Mouse (Mus musculus) left cerebral cortex, adult 11 months (tissue): ENCODE measurements around the gene Tmem183a.

ENCODE experiments used
- DNase-seq: peaks from one replicate; pipeline ENCODE4 v3.0.0; 2022; ENCODE audit warnings: low spot score

Tmem183a gene

DNA sequence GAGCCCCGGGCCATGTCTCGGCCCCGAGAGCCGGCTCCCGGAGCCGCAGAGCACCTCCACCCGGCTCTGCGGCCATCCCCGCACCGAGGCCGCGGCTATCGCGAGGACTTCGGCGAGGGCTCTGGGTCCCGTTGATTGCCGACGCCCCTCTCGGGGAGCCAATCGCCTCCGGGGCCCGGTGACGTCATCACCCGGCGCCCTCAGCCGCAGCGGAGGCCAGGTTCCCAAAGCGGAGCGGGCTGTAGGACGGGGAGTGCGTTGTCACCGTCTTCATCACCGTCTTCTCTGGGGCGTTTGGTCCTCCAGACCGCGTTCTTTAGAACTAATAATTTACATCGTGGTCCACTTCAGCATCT, at the start of gene Tmem183a:
TSS of gene Tmem183a (minus strand) at position 123 of the 356 bp plus-strand sequence.
- peak; percentile 89 for DNase-seq

DNA sequence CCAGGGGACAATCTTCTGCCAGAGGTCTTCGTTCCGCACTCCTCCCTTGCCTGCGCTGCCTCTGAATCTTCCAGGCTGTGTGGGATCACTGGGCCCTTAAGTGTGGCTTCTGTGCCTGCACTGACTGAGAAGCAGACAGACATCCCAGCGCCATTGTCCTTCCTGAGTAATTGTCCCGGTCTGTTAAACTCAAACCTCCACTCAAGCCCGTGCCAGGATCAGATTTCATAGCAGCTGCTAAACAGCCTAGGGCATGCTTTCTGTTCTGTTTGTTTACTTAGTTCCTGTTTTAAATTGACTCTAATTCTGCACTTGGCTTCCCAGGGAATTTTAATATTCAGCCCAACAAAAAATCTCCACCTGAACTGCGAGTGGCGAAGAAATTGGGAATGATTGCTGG, 46.3 kb upstream of the Tmem183a start:
- DNase-seq: no peak

DNA sequence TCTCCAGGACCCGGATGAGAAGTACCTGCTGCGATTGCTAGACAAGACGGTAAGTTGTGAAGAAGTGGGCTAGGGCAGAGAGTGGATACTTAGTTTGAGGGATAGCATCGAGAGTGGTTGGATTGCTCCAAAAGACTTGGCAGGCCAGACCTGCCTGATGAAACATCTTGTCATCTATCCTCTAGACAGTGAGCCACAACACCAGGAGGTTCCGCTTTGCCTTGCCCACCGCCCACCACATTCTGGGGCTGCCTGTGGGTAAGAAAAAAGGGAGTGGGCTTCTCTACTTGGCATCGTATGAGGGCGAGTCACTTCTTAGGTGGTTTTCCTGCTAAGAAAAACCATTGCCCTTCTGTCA, 44.6 kb upstream of the Tmem183a start:
- no peak for DNase-seq

DNA sequence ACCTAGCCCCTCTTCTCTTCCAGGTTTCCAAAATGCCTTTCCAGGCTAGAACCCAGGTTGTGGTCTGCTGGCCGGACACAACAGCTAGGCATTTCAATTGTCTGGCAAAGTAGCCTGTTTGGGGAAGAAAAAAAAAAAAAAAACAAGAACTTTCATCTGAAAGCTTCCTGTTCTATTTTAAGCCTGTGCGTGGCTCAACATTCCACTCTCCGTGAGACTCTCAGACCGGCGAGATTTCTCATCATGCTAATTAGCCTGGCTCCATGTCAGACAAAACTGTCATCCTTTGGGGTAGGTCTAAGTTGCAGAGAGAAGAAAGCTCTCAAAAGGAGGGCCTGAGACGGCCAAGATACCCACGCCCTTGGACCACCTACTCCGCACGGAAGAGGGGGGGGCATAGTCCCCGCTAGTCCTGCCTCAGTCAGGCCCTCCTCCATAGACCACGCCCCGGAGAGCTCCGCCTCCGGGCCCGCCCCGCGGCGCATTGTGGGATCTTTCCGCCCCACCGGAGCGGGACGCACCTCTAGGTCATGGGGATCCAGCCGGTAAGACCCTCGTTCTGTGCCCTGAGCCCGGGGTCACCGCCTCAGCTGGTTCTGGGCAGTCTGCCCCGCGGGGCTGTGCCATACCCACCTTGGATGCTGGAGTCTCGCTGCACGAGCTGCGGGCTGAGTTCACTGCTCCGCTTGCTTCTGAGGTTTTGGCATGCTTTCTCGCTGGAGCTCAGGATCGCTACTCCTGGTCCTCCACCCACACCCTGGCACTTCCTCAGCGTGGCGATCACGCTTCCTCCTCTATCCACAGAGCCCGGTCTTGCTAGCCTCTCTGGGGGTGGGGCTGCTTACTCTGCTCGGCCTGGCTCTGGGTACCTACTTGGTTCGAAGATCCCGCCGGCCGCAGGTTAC, 44.0 kb upstream of the Tmem183a start, which contains the start of gene Cyb5r1:
TSS of gene Cyb5r1 (plus strand) at position 51 of the 905 bp plus-strand sequence.
- peak; percentile 51 for DNase-seq

DNA sequence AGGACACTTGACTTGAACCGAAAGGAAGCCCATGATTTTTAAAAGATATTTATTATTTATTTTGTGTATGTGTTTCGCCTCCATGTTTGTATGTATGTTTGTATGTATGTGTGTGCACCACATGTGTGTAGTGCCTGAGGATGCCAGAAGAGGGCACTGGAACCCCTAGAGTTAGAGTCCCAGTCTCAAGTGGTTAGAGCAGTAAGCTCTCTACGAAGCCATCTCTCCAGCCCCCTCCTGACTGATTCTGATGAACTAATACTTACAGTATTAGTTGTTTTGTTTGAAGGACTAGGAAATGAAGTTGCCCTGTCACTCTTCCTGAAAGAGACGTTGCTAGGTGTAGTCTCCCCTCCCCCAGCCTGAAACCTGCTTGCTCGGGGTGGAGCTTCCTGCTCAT, 38.0 kb upstream of the Tmem183a start:
- DNase-seq: no peak

DNA sequence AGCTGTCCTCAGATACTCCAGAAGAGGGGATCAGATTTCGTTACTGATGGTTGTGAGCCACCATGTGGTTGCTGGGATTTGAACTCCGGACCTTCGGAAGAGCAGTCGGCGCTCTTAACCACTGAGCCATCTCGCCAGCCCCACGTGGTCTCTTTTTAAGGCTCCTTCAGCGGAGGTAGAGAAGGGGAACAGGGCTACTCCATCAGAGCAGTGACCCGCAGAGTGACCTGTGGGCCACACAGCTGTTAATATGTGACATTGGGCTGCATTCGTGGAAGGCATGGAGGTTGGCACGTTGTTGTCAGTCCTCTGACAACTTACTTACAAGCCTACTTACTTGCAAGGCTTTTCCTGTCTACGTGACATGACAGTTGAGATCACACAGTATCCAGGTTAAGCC, 36.4 kb upstream of the Tmem183a start:
- DNase-seq: no peak

DNA sequence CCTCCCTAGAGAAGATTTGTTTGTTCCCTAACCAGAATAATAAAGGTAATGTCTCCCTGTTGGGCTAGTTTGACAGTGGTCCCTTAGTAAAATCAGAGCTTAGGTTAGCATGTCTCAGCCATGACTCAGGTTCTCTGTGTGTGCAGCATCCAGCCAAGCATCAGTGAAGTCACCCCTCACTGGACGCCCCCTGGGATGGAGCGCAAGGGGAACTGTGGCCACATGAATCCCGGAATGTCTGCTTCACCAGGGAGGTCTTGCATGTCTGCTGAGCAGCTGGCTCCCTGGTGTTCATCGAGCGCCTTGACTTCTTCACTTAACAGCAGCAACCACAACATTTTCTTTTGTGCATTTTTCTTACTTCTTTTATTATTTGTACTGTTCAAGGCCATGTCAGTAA, 32.0 kb upstream of the Tmem183a start:
- no peak for DNase-seq

DNA sequence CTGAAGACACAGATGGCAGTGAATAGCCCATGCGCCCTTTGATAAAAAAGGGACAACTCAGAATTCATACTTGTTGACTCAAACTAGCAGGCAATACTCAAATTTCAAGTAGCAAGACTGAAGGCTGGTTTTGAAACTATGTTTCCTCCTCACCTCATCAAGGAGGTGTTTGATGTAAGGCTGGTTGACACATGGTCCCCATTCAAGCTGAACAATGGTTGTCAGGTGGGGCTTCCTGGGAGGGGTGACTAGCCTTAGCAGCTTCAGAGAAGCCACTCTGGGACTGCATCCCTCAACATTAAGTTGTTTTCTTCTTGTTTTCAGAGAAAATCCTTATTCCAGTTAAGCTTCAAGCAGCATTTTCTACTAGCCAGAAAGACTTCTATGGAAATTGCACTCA, 23.9 kb upstream of the Tmem183a start, which contains the start of gene 4933406M09Rik:
TSS of gene 4933406M09Rik (plus strand) at position 275 of the 400 bp plus-strand sequence.
- no peak for DNase-seq

DNA sequence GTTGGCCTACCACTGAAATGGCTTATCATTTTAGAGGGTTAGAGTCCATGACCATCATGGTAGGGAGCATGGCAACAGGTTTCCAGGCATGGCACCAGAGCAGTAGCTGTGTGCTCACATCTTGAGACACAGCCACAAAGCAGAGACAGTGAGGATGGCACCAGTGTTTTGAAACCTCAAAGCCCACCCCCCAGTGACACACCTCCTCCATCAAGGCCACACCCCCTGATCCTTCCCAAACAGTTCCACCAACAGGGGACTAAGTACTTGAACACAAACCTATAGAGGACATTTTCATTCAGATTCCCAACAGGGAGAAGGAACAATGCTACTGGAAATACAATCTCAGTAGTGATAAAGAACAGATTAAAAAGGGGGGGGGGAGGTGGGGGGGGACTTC, 23.4 kb upstream of the Tmem183a start:
- no peak for DNase-seq

DNA sequence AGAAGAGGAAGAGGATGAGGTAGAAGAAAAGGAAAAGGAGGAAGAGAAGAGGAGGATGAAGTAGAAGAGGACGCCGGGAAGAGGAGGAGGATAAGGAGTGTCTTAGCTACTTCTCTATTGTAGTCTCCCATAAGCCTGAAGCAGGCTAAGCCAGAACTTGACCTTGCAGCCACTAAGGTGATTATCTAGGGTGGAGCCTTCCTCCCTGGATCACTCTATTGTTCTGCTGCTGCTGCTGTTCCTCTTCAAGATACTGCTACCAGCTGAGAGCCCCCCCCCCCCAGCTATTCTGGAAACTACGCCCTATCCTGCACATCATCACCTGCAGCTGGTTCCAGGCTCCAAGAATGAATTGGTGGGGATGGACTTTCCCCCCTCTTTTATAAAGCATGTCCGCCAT, 22.8 kb upstream of the Tmem183a start:
- no peak for DNase-seq

DNA sequence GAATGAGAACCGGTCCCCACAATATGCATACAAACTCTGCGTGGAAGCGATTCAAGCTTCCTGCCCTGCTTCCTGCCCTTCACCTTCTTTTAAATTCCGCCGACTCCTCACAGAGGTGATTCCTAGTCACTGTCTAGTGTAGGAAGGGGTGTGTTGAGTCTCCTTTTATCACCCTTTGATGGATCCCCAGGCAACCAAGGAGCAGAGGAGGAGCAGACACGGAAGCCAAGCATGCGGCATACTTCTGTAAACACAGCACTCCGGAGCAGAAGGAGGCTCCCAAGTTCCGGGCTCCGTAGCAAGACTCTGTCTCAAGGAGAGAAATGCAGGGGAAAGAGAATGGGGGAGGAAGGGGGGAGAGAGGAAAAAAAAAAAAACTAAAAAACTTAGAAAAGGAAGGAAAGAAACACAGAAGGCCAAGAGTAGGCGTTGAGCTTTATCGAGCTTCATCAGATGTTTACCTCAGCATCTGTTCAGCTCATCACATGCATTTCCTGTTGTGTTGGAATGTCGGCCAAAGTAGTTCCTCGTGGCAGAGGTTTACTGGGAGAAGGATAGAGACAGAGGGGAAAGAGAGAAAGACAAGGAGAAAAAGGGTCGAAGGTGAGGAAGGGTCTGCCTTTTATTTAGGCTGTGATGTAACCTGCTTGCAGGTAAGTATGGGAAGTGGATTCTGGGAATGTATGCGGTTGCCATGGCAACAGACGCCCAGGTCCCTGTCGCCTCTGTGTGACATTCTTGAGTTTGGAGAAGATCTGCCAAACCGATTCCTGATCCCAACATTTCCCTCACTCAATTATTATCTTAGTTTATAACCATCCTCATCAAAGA, 20.2 kb upstream of the Tmem183a start:
- no peak for DNase-seq

DNA sequence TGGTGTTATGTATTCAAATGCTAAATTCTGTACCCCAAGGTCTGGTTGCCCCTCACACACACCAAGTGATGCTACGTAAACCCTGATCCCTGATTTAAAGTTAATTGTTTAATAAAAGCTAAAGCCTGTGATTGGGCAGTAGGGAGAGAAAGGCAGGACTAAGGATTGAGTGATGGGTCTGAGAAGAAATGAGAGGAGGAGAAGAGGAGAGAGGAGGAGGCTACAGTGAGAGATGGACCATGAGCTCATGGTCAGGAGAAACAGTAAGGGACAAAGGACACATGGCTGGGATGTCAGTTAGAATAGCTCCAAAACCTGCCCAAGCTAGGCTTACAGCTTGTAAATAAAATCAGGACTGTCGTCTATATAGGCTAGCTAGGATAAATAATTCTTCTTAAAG, 19.3 kb upstream of the Tmem183a start:
- no peak for DNase-seq

DNA sequence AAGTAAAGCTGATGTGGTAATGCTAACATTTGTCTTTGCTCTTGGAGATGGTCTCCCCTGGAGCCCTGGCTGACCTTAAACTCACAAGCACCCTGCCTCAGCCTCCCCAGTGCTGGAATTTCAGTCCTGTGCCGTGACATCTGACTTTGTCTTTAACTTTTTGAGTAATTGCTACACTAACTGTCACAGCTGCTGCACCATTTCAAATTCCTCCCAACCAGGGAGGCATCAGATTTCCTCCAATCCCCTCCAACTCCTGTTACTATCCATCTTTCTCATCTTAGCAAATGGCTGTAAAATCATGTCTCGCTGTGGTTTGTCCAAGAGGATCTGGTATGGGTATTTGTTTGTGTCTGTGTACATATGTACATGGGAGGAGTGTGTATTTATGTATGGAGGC, 12.3 kb upstream of the Tmem183a start:
- DNase-seq: no peak

DNA sequence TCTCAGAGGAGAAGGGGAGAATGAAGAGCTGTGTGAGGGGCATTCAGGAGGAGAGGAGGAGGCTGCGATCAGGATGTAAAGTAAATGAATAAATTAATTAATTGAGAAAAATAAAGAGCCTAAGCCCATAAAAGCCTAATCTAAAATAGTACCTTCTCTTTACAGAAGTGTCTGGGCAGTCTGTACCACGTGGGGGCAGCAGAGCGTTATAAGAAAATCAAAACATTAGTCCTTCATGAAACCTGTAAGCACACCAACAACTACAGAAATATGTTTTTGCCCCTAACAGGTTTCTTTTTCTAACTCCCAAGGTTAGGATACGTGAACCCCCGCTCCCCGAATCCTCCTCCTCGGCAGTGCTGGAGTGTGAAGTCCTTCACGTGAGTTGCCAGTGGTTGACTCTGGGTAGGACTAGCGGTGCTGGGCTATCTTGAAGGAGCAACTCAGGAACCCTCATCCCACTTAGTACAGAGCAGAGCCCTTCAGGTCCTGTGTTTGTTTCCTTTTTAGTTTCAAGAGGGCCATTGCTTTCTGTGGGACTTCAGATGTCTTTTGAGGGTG, 7.1 kb upstream of the Tmem183a start:
- no peak for DNase-seq

DNA sequence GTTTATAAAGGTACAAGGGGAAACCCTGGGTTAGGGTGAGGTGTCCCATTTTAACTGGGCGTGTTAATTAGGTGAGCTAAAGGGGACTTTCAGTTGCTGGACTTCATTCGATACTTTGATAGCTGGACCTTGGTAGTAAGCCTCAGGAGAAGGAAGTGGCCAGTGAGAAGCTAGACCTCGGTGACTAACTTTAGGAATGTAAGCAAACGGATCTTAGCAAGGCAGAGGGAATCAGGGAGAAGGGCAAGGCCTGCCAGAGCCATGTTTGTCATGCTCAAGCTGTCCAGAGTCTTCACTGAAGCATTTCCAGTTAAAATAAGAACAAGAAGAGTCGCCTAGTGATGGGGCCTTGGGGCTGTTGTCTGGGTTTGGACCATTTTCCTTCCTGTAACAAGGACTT, 3.7 kb upstream of the Tmem183a start:
- no peak for DNase-seq

DNA sequence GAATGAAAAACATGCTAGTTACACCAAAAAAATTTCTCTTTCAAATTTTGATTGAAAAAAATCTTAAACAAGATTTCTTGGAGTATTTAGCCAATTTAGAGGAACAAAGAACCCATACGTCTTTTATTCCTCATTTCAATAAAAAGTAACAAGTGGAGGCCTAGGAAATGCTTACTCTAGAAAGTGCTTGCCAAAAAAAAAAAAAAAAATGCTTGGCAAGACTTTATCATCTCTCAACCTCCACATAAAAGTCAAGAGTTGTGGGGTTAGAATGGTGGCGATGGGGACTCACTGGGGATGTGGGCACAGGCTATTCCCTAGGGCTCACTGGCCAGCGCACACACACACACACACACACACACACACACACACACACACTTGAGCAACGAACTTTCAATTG, 1.4 kb upstream of the Tmem183a start:
- no peak for DNase-seq

DNA sequence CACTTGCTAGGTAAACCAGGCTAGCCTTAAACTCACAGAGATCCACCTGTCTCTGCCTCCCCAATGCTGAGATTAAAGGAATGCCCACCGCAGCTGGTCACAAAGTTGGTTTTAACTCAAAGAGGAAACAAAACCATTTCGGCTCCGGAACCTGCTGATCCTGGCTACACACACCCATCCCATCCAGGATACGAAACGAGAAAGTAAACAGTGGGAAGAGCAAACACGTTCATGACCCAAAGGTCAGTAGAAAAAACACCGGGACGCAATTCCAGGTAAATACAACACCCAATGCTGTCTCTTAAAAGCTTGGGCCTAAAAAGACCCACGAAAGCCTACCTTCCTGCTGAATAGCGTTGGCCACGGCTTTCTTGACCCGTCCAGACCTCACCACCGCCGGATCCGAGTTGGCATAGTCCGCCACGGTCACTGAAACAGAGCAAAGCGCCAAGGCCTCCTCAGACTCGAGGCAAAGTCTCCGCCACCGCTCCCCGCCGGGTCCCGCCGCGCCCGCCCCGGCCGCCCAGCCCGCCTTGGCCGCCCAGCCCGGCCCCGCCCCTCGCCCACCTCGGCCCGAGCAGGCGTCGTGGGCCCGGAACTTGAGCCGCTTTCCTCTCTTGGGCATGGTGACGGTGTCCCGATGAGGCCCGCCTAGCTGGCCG, 453 bp downstream of the Tmem183a start:
- DNase-seq: no peak

DNA sequence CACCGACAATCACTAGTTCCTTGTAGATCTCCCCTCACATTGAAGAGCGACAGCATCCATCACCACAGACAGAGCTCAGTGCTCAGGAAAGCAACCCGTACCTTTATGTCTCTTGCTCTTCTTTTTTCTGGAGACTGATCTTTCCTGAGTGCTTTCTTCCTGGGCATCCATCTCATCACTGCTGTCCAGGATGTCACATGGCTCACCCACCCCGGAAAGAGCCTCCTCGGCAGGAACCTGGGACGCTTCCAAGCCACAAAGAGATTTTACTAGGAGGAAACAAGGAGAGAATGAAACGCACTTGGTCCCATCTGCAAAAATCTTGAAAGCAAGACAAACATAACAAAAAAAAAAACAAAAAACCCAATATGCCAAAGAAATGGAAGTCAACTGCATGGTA, 1.1 kb downstream of the Tmem183a start:
- no peak for DNase-seq

DNA sequence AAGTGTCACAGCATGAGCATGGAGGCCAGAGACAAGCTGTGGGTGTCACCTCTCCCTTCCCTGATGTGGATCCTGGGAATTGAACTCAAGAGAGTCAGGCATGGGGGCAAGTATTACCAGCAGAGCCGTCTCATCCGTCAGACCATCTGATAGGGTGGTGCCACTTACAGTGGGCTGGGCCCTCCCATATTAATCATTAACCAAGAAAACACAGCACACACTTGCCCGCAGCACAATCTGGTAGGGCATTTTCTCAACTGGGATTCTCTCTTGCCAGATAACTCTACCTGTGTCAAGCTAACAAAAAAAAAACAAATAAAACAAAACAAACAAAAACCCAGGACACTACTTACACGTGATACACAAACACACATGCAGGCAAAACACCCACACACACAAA, 4.3 kb downstream of the Tmem183a start:
- DNase-seq: no peak

DNA sequence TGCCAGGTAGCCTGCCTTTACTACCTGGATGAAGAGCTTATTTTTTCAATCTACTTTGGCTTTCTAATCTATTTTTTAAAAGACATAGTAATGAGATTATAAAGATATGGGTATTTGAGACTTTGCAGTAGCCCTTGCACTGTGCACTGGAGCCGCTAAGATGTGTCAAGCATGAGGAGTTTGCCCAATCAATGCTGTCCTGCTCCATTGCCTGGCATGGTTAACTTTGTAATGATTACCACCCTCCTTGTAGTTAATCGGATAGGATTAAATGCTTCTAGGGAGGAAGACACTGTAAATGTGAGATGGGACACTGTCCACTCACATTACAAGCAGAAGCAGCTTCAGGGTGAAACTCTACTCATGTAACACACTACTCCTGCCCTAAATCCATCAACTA, 8.5 kb downstream of the Tmem183a start:
- no peak for DNase-seq

DNA sequence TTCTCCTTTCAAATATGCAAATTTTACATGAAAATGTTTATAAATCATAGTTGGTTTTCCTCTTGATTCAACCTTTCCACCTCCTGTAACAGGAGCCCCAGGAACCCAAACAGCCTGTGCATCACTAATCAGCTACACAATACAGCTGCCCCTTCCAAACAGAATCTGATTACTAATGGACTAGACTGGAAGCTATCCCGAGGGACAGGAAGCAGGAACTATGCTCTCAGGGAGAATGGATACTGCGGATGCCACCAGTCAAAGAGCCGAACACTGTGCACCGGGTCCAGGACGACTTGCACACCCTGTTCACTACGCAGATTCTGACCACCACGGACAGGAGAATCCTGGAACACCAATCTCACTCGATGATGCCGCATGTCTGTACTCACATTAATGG, 14.0 kb downstream of the Tmem183a start:
- no peak for DNase-seq

DNA sequence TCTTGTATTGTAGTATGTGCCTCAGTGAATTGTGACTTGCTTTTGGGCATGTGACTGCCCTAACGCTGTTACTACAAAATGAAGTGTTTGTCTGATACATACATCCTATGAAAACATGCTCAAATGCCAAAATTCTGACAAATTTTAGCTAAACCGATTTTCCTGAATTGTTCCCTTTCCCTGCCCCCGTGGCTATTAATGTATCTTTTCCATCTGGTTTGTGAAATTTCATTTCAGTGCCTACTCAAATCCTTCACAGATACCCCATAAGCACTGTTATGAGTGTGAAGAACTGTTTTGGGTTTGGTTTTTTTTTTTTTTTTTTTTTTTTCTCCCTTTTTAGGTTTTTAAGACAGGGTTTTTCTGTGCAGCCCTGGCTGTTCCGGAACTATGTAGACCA, 16.7 kb downstream of the Tmem183a start:
- no peak for DNase-seq
